Comparison of ENCODE assay signal across 8 mouse cellular contexts in genomic region chr17:64716318-64716717, GRCm38 (mm10).
DNase-seq lines count a peak whose midpoint lies in the region; ATAC-seq lines count a peak whose summit lies in the region.

No protein-coding gene starts in this region.

- H3K4me2 ChIP-seq in forebrain, embryonic 13.5 days, result no peak overlapping the region
- no peak overlapping the region for H3K4me2 ChIP-seq in forebrain, embryonic 12.5 days

- H3K27me3 ChIP-seq in forebrain, embryonic 13.5 days, result no peaks in the 10 kb centered on the region
- no peaks in the 10 kb centered on the region for H3K27me3 ChIP-seq in forebrain, embryonic 12.5 days

- 0 out of 2 replicates have a peak, but pooled peaks cover 7% of the 10 kb centered on the region for H3K36me3 ChIP-seq in forebrain, embryonic 13.5 days (ENCODE audit: poor library complexity, severe bottlenecking)
- peaks cover 5% of the 10 kb centered on the region for H3K36me3 ChIP-seq in forebrain, embryonic 12.5 days (replicated peaks)

- no peak overlapping the region for H3K9ac ChIP-seq in forebrain, embryonic 13.5 days
- no peak overlapping the region for H3K9ac ChIP-seq in forebrain, embryonic 12.5 days

- DNase-seq in ovary, adult 18-20 months (ENCODE audit: low spot score), result peak; percentile 7
- no peak for DNase-seq in ovary, postnatal 10 days (ENCODE audit: low spot score)
- DNase-seq in gastrocnemius, postnatal 10 days, result peak; percentile 50
- DNase-seq in kidney, postnatal 25 days, result peak; percentile 27 to 57
- no peak for DNase-seq in testis, postnatal 14 days (ENCODE audit: low spot score)
- DNase-seq in thymus, postnatal 0 days (ENCODE audit: low spot score), result no peak

- H3K9me3 ChIP-seq in forebrain, embryonic 13.5 days (replicated peaks), result no peaks in the 10 kb centered on the region
- H3K9me3 ChIP-seq in forebrain, embryonic 12.5 days, result no peaks in the 10 kb centered on the region

- peak; percentile 67; the same call in 1 of the 2 replicates for ATAC-seq in forebrain, embryonic 13.5 days
- no peak for ATAC-seq in forebrain, embryonic 12.5 days (ENCODE audit: low FRiP score)

- no peaks in the 10 kb centered on the region for H3K4me1 ChIP-seq in forebrain, embryonic 13.5 days
- H3K4me1 ChIP-seq in forebrain, embryonic 12.5 days, result no peaks in the 10 kb centered on the region

- H3K4me3 ChIP-seq in forebrain, embryonic 13.5 days, result no peak overlapping the region
- H3K4me3 ChIP-seq in forebrain, embryonic 12.5 days (replicated peaks), result no peak overlapping the region

- 72% methylated on average over 4 of the region's 4 CpGs for WGBS in forebrain, embryonic 13.5 days
- 86% methylated on average over 4 of the region's 4 CpGs for WGBS in forebrain, embryonic 12.5 days

- H3K27ac ChIP-seq in forebrain, embryonic 13.5 days, result peak overlapping the region; percentile 14; the same call in 1 of the 2 replicates
- no peak overlapping the region for H3K27ac ChIP-seq in forebrain, embryonic 12.5 days

Comparison
In these comparisons a context has a peak if more than half of its experiments do, and no peak if none do; other contexts are left out.
1. DNase-seq: peak in ovary, adult 18-20 months (single experiment), gastrocnemius, postnatal 10 days (single experiment) and kidney, postnatal 25 days (2 of 2); none in ovary, postnatal 10 days (single experiment), testis, postnatal 14 days (single experiment) and thymus, postnatal 0 days (single experiment).